ENCODE assay signal across 8 mouse cellular contexts in genomic region chr10:108445606-108446005, GRCm38 (mm10).
DNase-seq lines count a peak whose midpoint lies in the region; ATAC-seq and TF ChIP-seq lines count a peak whose summit lies in the region.

No protein-coding gene starts in this region.

- WGBS in heart, embryonic 11.5 days (ENCODE audit: insufficient replicate concordance) = 26% methylated on average over 10 of the region's 10 CpGs
- WGBS in neural tube, embryonic 15.5 days = 73% methylated on average over 10 of the region's 10 CpGs
- WGBS in intestine, postnatal 0 days = 23% methylated on average over 10 of the region's 10 CpGs
- WGBS in stomach, embryonic 15.5 days = 27% methylated on average over 10 of the region's 10 CpGs

- intact Hi-C loops in heart, postnatal 14 days (cut with DNase I) = loop anchor here (1.0 to 10.0 kb wide), 4 partner anchors 92 to 591 kb away; no protein-coding TSS in a partner anchor

- H3K4me3 ChIP-seq in heart, embryonic 11.5 days (ENCODE audit: low read depth, low read length) = peak overlapping the region; percentile 37
- H3K4me3 ChIP-seq in neural tube, embryonic 15.5 days (replicated peaks) = no peak overlapping the region
- peak overlapping the region; percentile 36; the same call in 1 of the 2 replicates for H3K4me3 ChIP-seq in intestine, postnatal 0 days (ENCODE audit: low read depth, low read length)
- peak overlapping the region; percentile 36; the same call in 1 of the 2 replicates for H3K4me3 ChIP-seq in stomach, embryonic 15.5 days (replicated peaks)

- H3K27me3 ChIP-seq in heart, embryonic 11.5 days (ENCODE audit: control insufficient read depth, insufficient read depth, low read length) = no peaks in the 10 kb centered on the region
- no peaks in the 10 kb centered on the region for H3K27me3 ChIP-seq in neural tube, embryonic 15.5 days (replicated peaks)
- H3K27me3 ChIP-seq in intestine, postnatal 0 days (replicated peaks; ENCODE audit: control insufficient read depth, insufficient read depth, low read length) = no peaks in the 10 kb centered on the region
- no peaks in the 10 kb centered on the region for H3K27me3 ChIP-seq in stomach, embryonic 15.5 days (replicated peaks)

- peaks cover 26% of the 10 kb centered on the region for H3K4me1 ChIP-seq in heart, embryonic 11.5 days (ENCODE audit: control insufficient read depth, insufficient read depth, low read length)
- H3K4me1 ChIP-seq in neural tube, embryonic 15.5 days = peaks cover 17% of the 10 kb centered on the region
- no peaks in the 10 kb centered on the region for H3K4me1 ChIP-seq in intestine, postnatal 0 days (replicated peaks; ENCODE audit: control insufficient read depth, insufficient read depth, low read length)
- H3K4me1 ChIP-seq in stomach, embryonic 15.5 days = 0 out of 2 replicates have a peak, but pooled peaks cover 16% of the 10 kb centered on the region

- ATAC-seq in heart, embryonic 11.5 days (replicated peaks; ENCODE audit: insufficient number of reproducible peaks, low FRiP score, low TSS enrichment) = peak; percentile 55
- ATAC-seq in neural tube, embryonic 15.5 days (ENCODE audit: low FRiP score) = no peak
- 0 out of 2 replicates have a peak, but pooled peaks have one; percentile 4 for ATAC-seq in intestine, postnatal 0 days
- ATAC-seq in stomach, embryonic 15.5 days (ENCODE audit: insufficient read depth, low FRiP score, low read depth) = no peak; the same call in 1 of the 2 replicates

- no peaks in the 10 kb centered on the region for H3K9me3 ChIP-seq in heart, embryonic 11.5 days (replicated peaks; ENCODE audit: control insufficient read depth, low read length)
- H3K9me3 ChIP-seq in neural tube, embryonic 15.5 days (replicated peaks) = no peaks in the 10 kb centered on the region
- no peaks in the 10 kb centered on the region for H3K9me3 ChIP-seq in intestine, postnatal 0 days (ENCODE audit: control insufficient read depth)
- no peaks in the 10 kb centered on the region for H3K9me3 ChIP-seq in stomach, embryonic 15.5 days

- TF ChIP-seq CTCF in intestine, postnatal 0 days (IDR thresholded peaks at IDR 0.05; ENCODE audit: low read depth) = no peak

- H3K9ac ChIP-seq in heart, embryonic 11.5 days (ENCODE audit: low read depth, low read length) = 0 out of 2 replicates have a peak overlapping the region, but pooled peaks have one; percentile 11
- H3K9ac ChIP-seq in neural tube, embryonic 15.5 days (replicated peaks) = no peak overlapping the region
- H3K9ac ChIP-seq in intestine, postnatal 0 days (ENCODE audit: low read depth, low read length) = no peak overlapping the region
- H3K9ac ChIP-seq in stomach, embryonic 15.5 days = no peak overlapping the region

- no peak for DNase-seq in heart, postnatal 14 days
- no peak for DNase-seq in neural tube, embryonic 10.5 days (ENCODE audit: extremely low spot score, low spot score)
- no peak for DNase-seq in adrenal gland, adult 18-20 months (ENCODE audit: low spot score in 2 of 2)
- DNase-seq in gastrocnemius, adult 18-20 months (ENCODE audit: low spot score) = no peak

- peak overlapping the region; percentile 78 for H3K27ac ChIP-seq in heart, embryonic 11.5 days (ENCODE audit: low read depth, low read length)
- H3K27ac ChIP-seq in neural tube, embryonic 15.5 days (replicated peaks) = 0 out of 2 replicates have a peak overlapping the region, but pooled peaks have one; percentile 30
- H3K27ac ChIP-seq in intestine, postnatal 0 days (ENCODE audit: low read depth, low read length) = peak overlapping the region; percentile 17; the same call in 1 of the 2 replicates
- peak overlapping the region; percentile 45; the same call in 1 of the 2 replicates for H3K27ac ChIP-seq in stomach, embryonic 15.5 days

- H3K4me2 ChIP-seq in heart, embryonic 11.5 days = peak overlapping the region; percentile 70
- peak overlapping the region; percentile 61; the same call in 1 of the 2 replicates for H3K4me2 ChIP-seq in neural tube, embryonic 15.5 days
- peak overlapping the region; percentile 68 for H3K4me2 ChIP-seq in intestine, postnatal 0 days (replicated peaks; ENCODE audit: low read depth)
- peak overlapping the region; percentile 59 for H3K4me2 ChIP-seq in stomach, embryonic 15.5 days

- H3K36me3 ChIP-seq in heart, embryonic 11.5 days (ENCODE audit: control insufficient read depth, insufficient read depth, low read length) = no peaks in the 10 kb centered on the region
- no peaks in the 10 kb centered on the region for H3K36me3 ChIP-seq in neural tube, embryonic 15.5 days
- H3K36me3 ChIP-seq in intestine, postnatal 0 days (ENCODE audit: control insufficient read depth, insufficient read depth) = no peaks in the 10 kb centered on the region
- H3K36me3 ChIP-seq in stomach, embryonic 15.5 days = no peaks in the 10 kb centered on the region

Comparison
In these comparisons a context has a peak if more than half of its experiments do, and no peak if none do; other contexts are left out.
1. ATAC-seq: peak in heart, embryonic 11.5 days (single experiment) and intestine, postnatal 0 days (single experiment); none in neural tube, embryonic 15.5 days (single experiment) and stomach, embryonic 15.5 days (single experiment).
2. H3K27ac ChIP-seq: peak in every context shown above with its lines; median percentile 78 in heart, embryonic 11.5 days; 45 in stomach, embryonic 15.5 days; 30 in neural tube, embryonic 15.5 days; 17 in intestine, postnatal 0 days.
3. Peak in every context shown above with its lines, with median percentiles within 50 percentile points of each other: H3K4me2 ChIP-seq.